Mouse (Mus musculus) bone marrow, adult 2 months (tissue): ENCODE measurements around the gene Caln1.

ENCODE experiments used
- CTCF ChIP-seq: fragments of 200-500 bp; IDR thresholded peaks from 2 replicates; pipeline ENCODE4 v1.5.1; 2011; ENCODE audit warnings: low read length, control low read depth; ENCODE audit not compliant: control insufficient read depth, insufficient read depth
- POLR2A ChIP-seq: fragments of 200-500 bp; IDR thresholded peaks from 2 replicates; pipeline ENCODE4 v1.6.1; 2011; ENCODE audit warnings: low read depth, mild to moderate bottlenecking, control low read depth, low read length, borderline replicate concordance; ENCODE audit not compliant: control insufficient read depth

DNA sequence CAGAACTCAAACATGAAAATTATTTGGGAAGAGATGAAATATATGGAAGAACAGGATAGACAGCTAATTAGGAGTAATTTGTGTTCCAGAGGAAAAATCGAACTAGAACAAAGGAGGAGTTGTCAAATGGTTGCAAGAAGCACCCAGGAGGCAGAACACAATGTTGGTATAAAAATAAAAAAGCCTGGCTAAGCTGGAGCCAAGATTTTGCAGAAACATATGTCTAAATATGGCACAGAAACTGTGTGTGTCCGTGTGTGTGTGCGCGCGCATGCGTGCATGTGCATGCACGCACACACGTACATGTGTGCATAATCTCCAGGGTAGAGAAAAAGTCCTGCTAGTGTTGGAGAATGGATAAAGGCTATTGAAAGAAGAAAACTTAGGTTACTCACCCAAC lies 443.3 kb downstream of the Caln1 start:
- TF ChIP-seq CTCF (no peak), POLR2A (no peak)
